Comparison of ENCODE assay signal across 12 mouse cellular contexts in the genomic region with DNA sequence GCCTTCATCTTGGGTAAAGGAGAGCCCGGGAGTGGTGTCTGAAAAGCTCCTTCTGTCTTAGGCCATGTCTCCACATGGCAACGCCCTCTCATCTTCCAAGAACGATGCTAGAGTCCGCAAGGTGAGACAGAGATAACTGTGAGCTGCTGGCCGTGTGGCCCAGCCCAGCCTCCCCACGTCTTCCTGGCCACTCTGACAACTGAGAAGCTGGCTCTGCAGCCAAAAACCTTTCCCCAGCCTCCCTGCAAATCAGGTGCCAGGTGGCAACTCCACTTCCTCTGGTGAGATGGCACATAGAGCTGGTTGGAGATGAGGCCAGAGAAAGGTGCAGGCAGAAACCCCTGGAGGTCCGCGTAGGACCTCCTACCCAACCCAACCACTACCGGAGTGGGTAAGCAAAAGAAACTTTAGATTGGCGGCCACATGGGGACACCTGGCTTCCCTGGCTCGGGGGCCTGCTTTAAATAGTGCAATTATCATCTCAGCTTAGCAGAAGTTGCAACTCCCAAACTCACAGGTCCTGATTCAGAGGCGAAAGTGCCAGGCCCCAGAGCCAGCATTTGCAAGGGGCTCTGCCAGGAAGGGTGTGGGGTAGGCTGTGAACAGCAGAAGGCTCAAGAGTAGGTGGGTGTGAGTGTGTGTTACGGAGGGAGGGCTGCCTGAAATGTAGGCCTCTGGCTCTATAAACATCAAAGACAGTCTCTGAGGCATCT. TPM values are rescaled to one million over a fixed set of nuclear protein-coding genes. Genes with fewer than 3 reads are reported as not detected.
DNase-seq lines count a peak whose midpoint lies in the region; ATAC-seq and TF ChIP-seq lines count a peak whose summit lies in the region.
"Had no signal": no experiment of that assay in that cellular context is flagged by ENCODE, and none has a peak within 500 bp of the region (broad histone marks: within the 10 kb centered on the region; RNA-seq: fewer than 3 reads in every experiment).

No protein-coding gene starts in this region.

- 0 out of 2 replicates have a peak overlapping the region, but pooled peaks have one; percentile 6 for H3K27ac ChIP-seq in gastrocnemius, adult 2 months
- H3K27ac ChIP-seq: hindbrain, embryonic 15.5 days had no signal

- no peak overlapping the region for H3K4me3 ChIP-seq in gastrocnemius, adult 2 months
- H3K4me3 ChIP-seq: hindbrain, embryonic 15.5 days had no signal

- ATAC-seq in megakaryocyte progenitor cell, adult 5-6 weeks (replicated peaks; ENCODE audit: poor library complexity): no peak

- intact Hi-C loops in gastrocnemius, adult 2 months (cut with DNase I): no loop called here
- intact Hi-C loops in gastrocnemius, postnatal 36 days (cut with DNase I): loop anchor here (10.0 kb wide), 1 partner anchor 281 kb away; no protein-coding TSS in a partner anchor

- no peak for TF ChIP-seq CTCF in gastrocnemius, adult 2 months (IDR thresholded peaks at IDR 0.05)

- no peak for DNase-seq in gastrocnemius, adult 2 months
- DNase-seq in gastrocnemius, postnatal 36 days: no peak
- peak; percentile 38 for DNase-seq in testis, postnatal 10 days (ENCODE audit: low spot score)
- no peak for DNase-seq in testis, postnatal 14 days (ENCODE audit: low spot score)
- DNase-seq in left cerebral cortex, adult 18-20 months (ENCODE audit: low spot score in 2 of 2): peak; percentile 70 to 77
- no peak for DNase-seq in spleen, adult 12 weeks (ENCODE audit: low spot score)
- DNase-seq in kidney, adult 18-20 months: no peak

RNA-seq across cellular contexts. Expression of gene Ppfia4, which starts 2.6 kb away (rescaled TPM):
- under 1 TPM; 0.42 to 0.46 TPM for total RNA-seq in gastrocnemius, adult 2 months (2021)
- 1 to 10 TPM in 1 of 2 experiments, under 1 TPM in 1; 0.99 to 1.2 TPM for total RNA-seq in gastrocnemius, postnatal 36 days (2021)
- 10 to 100 TPM; 44.2 to 45.4 TPM for total RNA-seq in left cerebral cortex, adult 18-20 months (2021)
- total RNA-seq in megakaryocyte progenitor cell, adult 5-6 weeks (2015): 3.1 and 6.1 TPM in 2 replicates
- 5.3 and 6.5 TPM in 2 replicates for total RNA-seq in megakaryocyte progenitor cell, adult 5-6 weeks (2017)

RNA-seq across cellular contexts. Expression of gene Tmem183a, which starts 26.4 kb away (rescaled TPM):
- total RNA-seq in gastrocnemius, adult 2 months (2021): 10 to 100 TPM; 12.3 to 12.4 TPM
- total RNA-seq in gastrocnemius, postnatal 36 days (2021): 10 to 100 TPM; 11.6 to 16.9 TPM
- total RNA-seq in left cerebral cortex, adult 18-20 months (2021): 10 to 100 TPM; 65.6 to 69.1 TPM
- total RNA-seq in megakaryocyte progenitor cell, adult 5-6 weeks (2015): 42.1 and 45.9 TPM in 2 replicates
- 43.3 and 71.6 TPM in 2 replicates for total RNA-seq in megakaryocyte progenitor cell, adult 5-6 weeks (2017)

RNA-seq across cellular contexts. Expression of gene Myog, which starts 45.6 kb away (rescaled TPM):
- 10 to 100 TPM; 11.6 to 34.5 TPM for total RNA-seq in gastrocnemius, adult 2 months (2021)
- total RNA-seq in gastrocnemius, postnatal 36 days (2021): 10 to 100 TPM; 20.1 to 20.9 TPM
- not detected for total RNA-seq in left cerebral cortex, adult 18-20 months (2021)
- total RNA-seq in megakaryocyte progenitor cell, adult 5-6 weeks (2015): not detected in 2 replicates
- not detected in 2 replicates for total RNA-seq in megakaryocyte progenitor cell, adult 5-6 weeks (2017)
- total RNA-seq: left cerebral cortex, postnatal 25 days; megakaryocyte, adult 5-6 weeks; neutrophil, adult 5-6 weeks had no signal

RNA-seq across cellular contexts. Expression of gene 4933406M09Rik, which starts 50.4 kb away (rescaled TPM):
- total RNA-seq in gastrocnemius, adult 2 months (2021): not detected
- not detected for total RNA-seq in gastrocnemius, postnatal 36 days (2021)
- total RNA-seq in left cerebral cortex, adult 18-20 months (2021): not detected
- total RNA-seq in megakaryocyte progenitor cell, adult 5-6 weeks (2015): not detected in 2 replicates
- not detected in 2 replicates for total RNA-seq in megakaryocyte progenitor cell, adult 5-6 weeks (2017)
- total RNA-seq: left cerebral cortex, postnatal 25 days; megakaryocyte, adult 5-6 weeks had no signal

Comparison
In these comparisons a context has a peak if more than half of its experiments do, and no peak if none do; other contexts are left out.
1. DNase-seq: peak in testis, postnatal 10 days (single experiment) and left cerebral cortex, adult 18-20 months (2 of 2); none in gastrocnemius, adult 2 months (single experiment), gastrocnemius, postnatal 36 days (0 of 2), testis, postnatal 14 days (single experiment), spleen, adult 12 weeks (single experiment) and kidney, adult 18-20 months (single experiment).
2. RNA of gene Ppfia4, which starts 2.6 kb away (total RNA-seq): 44.2 to 45.4 TPM in left cerebral cortex, adult 18-20 months; 3.1 to 6.5 TPM in megakaryocyte progenitor cell, adult 5-6 weeks, 0.99 to 1.2 TPM in gastrocnemius, postnatal 36 days and 0.42 to 0.46 TPM in gastrocnemius, adult 2 months; every median in the first group is over 4 times any median in the second.
3. RNA of gene Myog, which starts 45.6 kb away (total RNA-seq): 11.6 to 34.5 TPM in gastrocnemius, adult 2 months and 20.1 to 20.9 TPM in gastrocnemius, postnatal 36 days; not detected in left cerebral cortex, adult 18-20 months and not detected in megakaryocyte progenitor cell, adult 5-6 weeks; every median in the first group is over 10 times any median in the second.